Mouse (Mus musculus) E14TG2a.4 (cell line): Measurements from ENCODE around the gene Parp8.

Experiments
- CTCF ChIP-seq: conservative IDR thresholded peaks from 2 replicates; pipeline ENCODE4 v1.5.1; 2014; ENCODE audit warnings: low read length
- POU5F1 ChIP-seq: IDR thresholded peaks from 2 replicates; pipeline ENCODE4 v1.6.1; 2014; ENCODE audit warnings: low read length, borderline replicate concordance

DNA sequence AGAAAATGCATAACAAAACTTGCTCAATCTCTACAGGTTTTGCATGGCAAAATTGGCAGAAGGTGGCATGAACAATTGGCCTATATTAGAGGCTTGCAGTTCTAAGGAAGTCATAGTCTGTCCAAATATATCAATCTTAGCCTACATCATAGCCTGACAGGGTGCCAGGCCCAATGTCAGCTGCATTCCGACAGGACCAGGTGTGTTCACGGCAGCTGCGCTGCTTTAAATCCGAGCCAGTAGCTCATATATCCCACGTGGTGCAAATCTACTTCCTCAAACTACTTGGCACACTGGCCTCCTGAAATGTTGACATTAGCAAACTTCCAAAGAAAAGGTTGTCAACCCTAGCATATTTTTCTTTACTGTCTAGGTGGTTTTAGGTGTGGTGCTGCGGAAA is 6.2 kb upstream of the Parp8 start:
- no peak for TF ChIP-seq POU5F1
- no peak for TF ChIP-seq CTCF
